Mouse (Mus musculus) CD4-positive helper T cell, adult 2 months (primary cell): ENCODE data around the gene Ahcyl1.

ENCODE experiments used
- DNase-seq: peaks from one replicate; pipeline ENCODE4 v3.0.0-alpha.2; 2012; ENCODE audit warnings: low read depth, missing footprints, low spot score

Gene Ahcyl1

GRCm38 (mm10) chr3:107617800-107618199 is 78.6 kb downstream of the Ahcyl1 start:
- DNase-seq, result no peak
